Mouse (Mus musculus) cerebellum, adult 8-10 months (tissue): Measurements from ENCODE around the gene Mak.
"Not testable (repeated sequence)": the region's sequence is repeated elsewhere in the genome, so short reads cannot be mapped to it uniquely, and the experiment has no call there.

Source experiments
- DNase-seq: peaks from one replicate; pipeline ENCODE4 v3.0.0; 2022

The Mak gene

DNA sequence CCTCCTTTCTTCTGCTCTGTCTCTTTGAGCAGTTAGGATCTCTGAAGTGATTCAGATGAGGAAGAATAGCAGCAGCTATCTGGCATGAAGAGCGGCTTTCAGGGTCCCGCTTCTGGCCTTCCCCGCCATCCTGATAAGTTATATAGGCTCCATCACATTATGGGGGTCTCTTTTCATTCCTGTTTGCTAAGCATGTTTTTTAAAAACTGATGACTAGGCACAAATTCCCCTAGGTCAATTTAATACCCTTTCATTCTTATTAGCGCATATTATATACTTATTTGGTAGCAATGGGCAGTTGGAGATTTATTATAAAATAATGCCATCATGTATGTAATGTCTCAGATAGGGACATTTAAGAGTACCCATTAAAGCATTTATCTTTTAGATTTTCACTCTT, 11.9 kb downstream of the Mak start:
- DNase-seq: no peak

- no peak for DNase-seq
Measured at GRCm38 (mm10) chr13:41051965-41052364, 27.5 kb downstream of the Mak start.

- no peak for DNase-seq
Measured at GRCm38 (mm10) chr13:41047280-41047679, 32.2 kb downstream of the Mak start.

- no peak for DNase-seq
Measured at GRCm38 (mm10) chr13:41045901-41046300, 33.6 kb downstream of the Mak start.

- DNase-seq: no peak
Measured at GRCm38 (mm10) chr13:41042511-41042910, 37.0 kb downstream of the Mak start.

GRCm38 (mm10) chr13:41030098-41030497, 49.4 kb downstream of the Mak start:
- no peak for DNase-seq

DNA sequence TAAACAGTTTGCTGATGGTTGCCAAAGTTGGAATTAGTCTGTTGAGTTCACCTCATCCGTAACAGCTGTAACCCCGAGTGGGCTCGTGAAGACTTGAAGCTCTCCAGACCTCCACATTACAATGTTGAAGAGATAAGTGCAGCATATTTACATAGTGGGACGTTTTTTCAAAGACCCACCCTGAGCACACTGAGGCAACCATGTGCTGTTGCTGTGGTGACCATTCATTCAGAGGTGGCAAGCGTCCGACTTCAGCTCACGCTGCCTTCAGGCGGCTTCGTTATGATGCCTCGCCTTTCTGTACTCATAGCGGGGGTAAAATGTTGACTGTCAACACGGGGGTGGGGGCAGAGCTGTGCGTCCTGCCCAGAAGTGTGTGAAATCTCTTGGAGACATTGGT, 57.4 kb downstream of the Mak start:
- DNase-seq: no peak

DNA sequence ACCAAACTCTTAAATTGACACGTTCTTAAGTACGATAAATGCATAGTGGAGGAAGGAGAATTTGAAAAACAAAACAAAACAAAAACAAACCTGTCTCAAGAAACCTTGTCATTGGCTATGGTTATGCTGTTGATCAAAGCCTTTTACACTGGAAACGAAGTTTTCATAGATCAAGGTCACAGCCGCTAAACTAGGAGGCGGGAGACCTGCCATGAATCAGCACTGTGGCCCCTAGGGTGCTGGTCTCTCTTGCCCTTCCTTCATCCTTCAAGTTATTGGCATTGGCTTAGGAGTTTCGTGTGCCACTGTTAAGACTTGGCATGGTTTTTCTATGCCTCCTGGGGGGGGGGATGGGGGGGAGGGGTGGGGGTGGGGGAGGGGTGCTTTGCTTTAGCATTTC, 57.9 kb downstream of the Mak start:
- no peak for DNase-seq

DNA sequence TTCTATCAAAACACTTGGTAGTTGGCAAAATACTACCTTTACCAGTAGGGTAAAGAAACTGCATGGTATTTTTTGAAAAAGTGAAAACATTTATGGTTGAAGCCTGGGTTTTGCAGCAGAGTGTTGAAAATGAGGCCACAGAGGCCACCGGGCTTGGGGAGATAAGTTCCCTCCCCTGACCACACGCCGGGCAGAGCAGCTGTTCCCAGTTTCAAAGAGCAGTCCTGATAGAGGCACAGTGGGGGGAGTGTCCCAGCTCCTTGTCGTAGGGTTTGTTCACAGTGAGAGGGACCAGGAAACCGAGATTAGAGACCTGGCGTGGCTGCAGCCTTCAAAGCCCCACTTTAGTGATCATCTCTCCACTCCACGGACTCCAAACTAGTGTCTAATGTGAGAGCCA, 59.0 kb downstream of the Mak start:
- no peak for DNase-seq

- DNase-seq: no peak
Measured at GRCm38 (mm10) chr13:41018756-41019591, 60.5 kb downstream of the Mak start.

DNA sequence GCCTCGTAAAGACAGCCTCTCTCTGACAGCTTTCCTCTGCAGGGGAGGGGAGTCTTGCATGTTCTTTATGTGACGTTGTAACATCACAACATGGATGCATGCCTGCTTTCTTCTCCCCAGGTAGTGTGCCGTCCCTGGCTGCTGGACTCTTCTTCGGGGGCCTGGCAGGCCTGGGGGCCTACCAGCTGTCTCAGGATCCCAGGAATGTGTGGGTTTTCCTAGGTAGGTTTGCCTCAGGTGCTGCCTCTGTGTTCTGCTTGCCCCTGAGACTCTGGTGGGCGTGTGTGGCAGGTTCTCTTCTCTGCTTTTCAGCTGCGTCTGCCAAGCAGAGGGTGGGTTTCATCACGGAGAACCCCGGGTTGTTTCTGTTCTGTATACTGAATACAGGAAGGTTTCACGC, 61.3 kb downstream of the Mak start:
- DNase-seq: no peak

DNA sequence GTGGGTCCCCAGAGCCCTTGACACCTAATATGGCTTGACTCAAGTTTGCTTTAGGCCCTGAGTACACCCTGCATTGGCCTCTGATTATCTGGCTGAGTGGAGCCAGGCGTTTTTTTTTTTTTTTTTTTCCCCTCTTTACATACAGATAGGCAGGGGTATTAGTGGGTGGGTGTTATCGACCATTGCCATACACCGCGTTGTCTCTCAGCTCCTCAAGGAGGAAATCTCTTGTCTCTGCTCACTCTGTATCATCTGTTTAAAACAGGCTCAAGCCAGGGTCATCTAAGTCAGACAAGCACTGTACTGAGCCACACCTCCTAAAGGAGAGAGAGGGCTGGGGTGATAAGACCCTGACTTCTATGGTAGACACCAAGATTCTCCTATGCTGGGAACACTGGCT, 61.7 kb downstream of the Mak start:
- no peak for DNase-seq

GRCm38 (mm10) chr13:41016797-41017405, 62.6 kb downstream of the Mak start:
- DNase-seq: no peak

DNA sequence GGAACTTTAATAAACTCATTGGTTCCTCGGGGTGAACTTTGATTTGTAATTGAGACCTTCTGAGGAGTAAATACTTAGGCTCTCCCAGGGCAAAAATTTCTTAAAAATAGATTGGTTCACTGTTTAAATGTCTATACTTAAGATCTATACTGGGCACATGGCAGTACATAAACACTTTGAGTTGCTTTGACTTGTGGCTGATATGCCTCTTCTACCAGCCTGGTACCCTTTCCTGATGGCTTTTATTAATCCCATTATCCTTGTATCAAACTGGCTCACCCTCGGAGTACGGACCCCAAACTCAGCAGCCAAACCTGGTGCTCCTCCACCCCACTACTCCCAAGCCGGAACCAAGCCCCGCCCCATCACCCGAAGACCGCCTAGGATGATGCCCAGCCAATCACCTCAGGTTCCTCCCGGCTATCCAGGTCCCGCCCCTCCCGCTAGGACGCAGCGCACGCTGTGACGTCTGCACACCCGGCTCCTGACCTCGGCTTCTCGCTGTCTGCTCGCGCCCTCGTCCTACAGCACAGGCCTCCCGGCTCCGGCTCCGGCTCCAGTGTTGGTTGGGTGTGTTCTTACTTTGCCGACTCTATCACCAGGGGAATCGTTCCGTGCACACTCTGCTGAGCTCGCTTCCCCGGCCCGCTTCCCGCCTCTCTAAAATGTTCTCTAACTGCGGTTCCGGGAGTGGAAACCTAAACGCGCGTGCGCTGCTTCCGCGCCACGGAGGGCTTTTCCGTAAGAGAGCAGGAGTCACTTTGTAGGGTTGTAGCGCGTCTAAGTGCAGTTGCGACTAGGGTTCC, 63.5 kb downstream of the Mak start, which contains the start of gene Tmem14c:
TSS of gene Tmem14c (plus strand) at position 464 of the 806 bp plus-strand sequence.
- peak; percentile 91 for DNase-seq

GRCm38 (mm10) chr13:41008946-41009345, 70.6 kb downstream of the Mak start:
- DNase-seq: no peak

DNA sequence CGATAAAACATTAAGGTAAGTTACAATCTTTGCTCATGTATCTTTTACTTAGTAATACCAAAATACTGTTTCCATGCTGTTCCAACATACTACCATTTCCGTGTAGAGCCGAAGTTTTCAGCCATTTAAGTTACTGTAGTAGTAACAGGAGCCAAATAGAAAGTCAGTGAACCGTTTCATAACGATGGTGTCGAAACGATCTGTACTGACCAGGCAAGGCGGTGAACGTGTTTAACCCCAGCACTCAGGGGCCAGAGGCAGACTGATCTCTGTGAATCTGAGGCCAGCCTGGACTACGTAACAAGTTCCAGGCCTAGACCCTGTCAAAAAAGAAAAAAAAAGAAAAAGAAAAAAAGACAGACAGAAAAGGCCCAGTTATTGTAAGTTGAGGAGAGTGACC, 71.2 kb downstream of the Mak start:
- no peak for DNase-seq

DNA sequence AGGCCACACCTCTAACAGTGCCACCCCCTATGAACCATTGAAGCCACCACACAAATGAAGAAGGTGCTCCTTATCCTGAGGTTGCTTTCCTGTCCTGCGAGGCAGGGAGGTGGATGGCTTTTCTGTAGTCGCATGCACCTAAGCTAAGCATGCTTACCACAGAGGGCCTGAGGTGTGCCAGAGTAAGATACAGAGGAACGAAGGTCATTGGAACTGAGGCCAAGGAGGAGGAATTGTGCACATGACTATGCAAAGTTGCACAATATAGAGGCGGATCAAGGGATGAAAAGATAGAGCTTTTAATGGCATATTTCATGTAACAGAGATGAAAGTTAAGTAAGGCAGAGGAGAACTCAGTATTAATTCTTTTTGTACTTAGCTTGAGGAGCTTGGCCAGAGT, 73.3 kb downstream of the Mak start:
- no peak for DNase-seq

- DNase-seq: no peak
Measured at GRCm38 (mm10) chr13:41002001-41002400, 77.5 kb downstream of the Mak start.

DNA sequence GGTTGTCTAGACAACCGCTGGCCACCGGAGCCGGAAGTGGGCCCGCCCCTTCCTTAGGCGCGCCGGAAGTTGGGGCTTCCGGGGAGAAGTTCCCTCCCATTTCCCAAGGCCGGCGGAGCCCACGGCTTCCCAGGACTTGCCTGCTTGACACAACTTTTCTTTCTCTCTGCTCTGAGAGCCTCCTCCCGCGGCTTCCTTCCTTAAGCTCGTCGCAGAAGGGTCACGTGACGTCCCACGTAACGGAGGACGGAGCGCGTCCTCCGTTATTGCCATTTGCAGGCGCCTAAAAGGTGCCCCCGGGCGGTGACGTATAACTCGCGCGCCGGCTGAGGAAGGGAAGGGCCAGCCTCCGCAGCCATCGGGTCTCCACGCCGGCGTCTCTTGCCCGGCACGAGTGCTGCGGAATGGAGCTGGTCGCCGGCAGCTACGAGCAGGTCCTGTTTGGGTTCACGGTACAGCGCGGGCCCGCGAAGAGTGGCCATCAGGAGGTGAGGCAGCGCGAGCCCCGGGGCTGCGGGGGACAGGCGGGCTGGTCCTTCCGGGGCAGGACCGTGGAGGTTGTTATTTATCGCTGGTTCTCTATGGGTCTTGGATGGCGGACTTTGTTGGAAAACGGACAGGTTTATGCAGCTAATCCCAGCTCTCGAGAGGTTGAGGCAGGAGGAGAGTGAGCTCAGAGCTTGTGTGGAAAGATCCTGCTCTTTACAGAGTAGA, 78.4 kb downstream of the Mak start, which contains the start of gene Pak1ip1:
TSS of gene Pak1ip1 (plus strand) at position 98 of the 714 bp plus-strand sequence.
- DNase-seq: peak; percentile 93

DNA sequence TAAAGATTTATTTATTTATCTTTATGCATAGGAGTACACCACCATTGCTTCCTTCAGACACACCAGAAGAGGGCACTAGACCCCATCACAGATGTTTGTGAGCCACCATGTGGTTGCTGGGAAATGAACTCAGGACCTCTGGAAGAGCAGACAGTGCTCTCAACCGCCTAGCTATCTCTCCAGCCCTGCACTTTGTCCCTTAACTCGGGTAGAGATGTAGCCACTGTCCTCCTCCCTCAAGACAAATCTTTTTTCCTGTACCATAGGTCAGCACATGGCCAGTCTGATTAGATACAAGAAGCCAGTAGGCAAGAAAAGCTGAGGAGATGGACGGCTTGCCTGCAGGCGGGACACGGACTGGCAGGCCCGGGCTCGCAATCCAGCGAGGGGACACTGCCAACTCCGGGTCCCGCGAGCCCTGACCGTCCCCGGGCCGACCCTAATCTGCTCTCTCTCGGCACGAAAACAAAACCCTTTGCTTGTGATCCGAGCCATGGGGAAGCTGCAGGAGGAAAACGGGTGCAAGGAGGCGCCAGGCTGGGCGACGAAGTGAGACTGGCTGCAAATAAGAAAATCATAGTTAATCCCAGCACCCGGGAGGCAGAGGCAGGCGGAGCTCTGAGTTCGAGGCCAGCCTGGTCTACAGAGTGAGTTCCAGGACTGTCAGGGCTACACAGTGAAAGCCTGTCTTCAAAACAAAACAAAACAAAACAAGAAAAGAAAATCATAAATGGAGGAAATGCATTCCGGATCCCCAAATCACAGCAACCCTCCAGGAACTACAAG, 79.2 kb downstream of the Mak start:
- peak; percentile 16 for DNase-seq

DNA sequence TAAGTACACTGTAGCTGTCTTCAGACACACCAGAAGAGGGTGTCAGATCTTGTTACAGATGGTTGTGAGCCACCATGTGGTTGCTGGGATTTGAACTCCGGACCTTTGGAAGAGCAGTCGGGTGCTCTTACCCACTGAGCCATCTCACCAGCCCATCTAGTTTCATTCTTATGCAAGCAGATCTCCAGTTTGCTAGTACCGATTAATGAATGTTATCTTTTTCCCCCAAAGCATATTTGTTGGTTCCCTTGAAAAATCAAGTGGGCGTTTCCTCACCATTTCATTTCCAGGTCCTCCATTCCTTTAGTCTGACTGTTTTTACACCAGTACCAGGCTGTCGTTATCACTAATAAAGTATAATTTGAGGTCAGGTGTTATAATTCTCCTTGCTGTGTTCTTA, 81.0 kb downstream of the Mak start:
- not testable (repeated sequence) for DNase-seq
